Mouse (Mus musculus): ENCODE measurements around the gene Rbpj.
A peak's percentile ranks its signal among the peaks of the same experiment; 100 is the strongest.
"Not testable (repeated sequence)": the region's sequence is repeated elsewhere in the genome, so short reads cannot be mapped to it uniquely, and the experiment has no call there.

The Rbpj gene

DNA sequence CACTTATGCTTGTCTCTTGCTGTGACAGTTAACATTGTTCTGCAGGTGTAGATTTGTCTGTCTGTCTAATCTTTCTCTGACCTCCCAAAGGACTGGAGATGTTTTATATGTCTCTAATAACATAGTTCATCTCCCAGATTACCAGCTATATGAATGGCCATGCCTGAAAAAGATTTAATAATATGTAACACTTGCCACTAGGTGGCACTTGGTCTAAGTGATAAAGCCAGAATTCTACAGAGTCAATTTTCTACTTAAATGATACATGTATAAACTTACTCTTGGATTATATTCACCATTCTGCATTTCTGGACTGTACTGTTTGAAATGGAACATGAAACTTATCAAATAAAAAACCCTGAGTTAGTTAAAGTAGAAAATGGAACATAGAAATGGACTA lies 132.6 kb downstream of the Rbpj start:
- DNase-seq = peak; percentile 59

DNA sequence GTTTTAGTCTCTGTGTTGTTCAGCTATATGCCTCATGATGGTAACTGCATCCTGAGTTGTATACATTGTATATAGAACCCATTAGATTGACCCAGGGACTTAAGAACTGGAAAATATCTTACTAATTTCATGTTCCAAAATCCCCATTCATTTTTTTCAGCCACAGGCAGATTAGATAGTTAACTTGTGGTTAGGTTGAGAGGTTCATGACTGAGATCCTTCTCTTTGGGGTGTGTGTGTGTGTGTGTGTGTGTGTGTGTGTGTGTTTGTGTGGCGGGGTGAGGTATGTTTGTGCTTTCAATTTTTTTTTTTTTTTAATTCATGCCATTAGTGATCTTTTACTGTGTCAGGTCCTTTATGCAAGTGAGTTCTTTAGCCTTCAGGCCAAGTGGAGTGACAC lies 133.2 kb downstream of the Rbpj start:
- DNase-seq = no peak

DNA sequence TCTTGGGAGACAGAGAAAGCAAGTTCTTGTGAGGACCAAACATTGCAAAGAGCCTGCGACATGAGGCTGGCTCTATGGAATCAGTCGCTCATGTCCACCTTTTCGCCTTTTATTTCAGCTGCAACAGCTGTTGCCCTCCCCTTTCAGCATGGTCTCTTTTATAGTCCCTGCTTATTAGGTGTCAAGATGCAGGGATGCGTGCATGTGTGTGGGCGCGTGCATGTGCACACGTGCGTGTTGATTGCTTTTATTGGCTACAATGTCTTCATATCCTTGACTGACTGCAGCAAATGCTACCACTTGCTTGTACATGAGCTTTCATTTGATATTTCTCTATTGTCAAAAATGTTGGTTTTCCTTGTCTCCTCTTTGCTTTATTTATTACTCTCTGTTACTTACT lies 136.2 kb downstream of the Rbpj start:
- no peak for DNase-seq

DNA sequence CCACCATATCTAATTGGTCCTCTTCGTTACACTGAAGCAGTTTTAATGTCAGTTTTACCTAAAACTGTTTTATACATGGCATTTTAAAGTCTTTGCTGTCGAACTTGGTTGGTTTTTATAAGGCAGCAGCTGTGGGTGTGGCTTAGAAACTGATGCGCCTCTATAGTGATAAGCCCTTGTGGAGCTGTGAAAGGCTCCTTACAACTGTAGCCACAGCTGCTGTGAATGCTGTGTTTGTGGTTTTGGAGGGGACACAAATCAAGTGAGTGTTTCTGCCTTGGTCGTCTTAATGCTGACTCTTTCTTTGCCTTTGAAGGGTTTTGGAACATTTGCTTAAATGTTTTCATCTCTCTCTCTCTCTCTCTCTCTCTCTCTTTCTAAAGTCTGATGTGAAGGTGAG lies 139.5 kb downstream of the Rbpj start:
- no peak for DNase-seq

DNA sequence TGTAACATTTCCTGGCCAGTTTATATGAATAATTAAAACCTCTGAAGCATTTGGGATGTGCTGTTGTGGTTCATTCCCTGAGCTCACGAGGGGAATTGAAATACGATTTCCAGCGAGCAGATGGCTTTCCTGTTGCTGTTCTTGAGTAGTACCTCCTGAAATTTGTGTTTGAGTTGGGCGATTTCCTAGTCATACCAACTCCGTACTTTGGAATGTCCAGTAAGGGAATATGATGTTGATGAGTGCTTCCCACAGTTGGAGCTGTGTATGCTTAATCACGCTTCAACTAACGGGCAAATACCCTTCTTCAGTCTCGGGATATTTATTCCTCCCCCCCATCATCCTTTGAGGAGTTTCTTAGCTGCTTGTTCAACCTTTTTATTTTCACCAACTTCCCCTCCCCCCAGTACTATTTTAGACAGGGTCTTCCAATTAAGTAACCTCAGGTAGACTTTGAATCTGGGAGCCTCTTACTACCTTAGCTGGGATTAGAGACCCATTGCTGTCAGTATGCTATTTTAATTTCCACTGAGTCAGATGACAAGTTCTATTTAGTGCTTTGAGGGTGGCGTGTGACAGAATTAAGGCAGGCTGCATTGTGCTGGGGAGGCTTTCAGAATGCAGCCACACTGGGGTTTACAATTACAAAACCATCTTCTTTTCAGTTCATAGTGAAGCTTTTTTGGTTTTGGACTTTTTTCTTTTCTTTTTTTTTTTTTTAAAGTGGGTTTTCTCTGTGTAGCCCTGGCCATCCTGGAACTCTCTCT lies 141.5 kb downstream of the Rbpj start:
- DNase-seq = no peak

DNA sequence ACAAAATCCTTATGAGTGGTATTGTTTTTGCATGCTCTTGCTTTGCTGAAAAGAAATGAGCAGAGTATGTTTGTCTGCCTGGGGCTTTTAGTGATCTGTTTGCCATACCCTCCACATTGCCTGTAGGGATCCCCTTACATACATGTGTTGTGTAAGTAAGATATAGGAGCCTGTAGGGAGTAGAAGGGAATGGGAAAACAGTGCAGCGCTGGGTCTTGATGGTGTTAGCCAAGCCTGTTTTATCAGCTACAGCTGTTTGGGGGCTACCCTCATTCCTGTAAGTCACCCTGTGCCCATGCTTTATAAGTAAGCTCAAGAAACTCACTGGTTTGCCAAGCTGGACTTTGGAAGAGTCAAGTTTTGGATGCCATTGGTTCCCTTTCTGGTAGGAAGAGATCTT lies 152.9 kb downstream of the Rbpj start:
- DNase-seq = no peak

DNA sequence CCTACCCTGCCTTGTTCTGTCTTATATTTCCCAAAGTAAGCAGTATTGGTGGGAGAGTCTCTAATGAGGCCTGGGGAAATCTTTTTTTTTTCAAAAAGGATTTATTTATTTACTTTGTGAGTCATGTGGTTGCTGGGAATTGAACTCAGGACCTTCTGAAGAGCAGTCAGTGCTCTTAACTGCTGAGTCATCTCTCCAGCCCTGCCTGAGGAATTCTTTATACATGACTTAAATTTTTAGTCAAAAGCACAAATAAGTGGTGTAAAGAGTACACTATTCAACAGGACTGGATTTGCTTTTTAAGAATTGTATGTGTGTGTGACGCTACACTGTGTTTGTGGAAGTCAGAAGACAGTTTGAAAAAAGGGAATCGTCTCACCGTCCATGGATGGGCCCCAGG lies 166.1 kb downstream of the Rbpj start:
- no peak for DNase-seq

DNA sequence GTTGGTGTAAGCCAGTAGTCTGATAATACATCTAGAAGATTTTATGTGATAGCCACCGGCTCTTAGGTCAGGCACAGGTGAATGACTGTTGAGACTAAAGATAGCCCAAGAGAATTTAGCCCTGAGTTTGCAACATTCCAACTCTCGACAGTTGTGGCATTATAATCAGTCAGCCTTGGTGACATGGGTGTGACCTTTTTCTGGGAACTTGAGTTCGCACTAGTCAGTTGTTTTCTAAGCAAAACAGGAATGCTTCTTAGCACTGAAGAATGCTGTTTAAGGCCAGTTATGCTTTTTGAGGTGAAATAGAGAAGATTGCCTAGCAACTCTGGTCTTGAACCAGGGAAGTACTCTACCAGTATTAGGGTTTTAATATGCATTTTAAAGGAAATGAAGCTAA lies 170.8 kb downstream of the Rbpj start:
- DNase-seq = no peak

DNA sequence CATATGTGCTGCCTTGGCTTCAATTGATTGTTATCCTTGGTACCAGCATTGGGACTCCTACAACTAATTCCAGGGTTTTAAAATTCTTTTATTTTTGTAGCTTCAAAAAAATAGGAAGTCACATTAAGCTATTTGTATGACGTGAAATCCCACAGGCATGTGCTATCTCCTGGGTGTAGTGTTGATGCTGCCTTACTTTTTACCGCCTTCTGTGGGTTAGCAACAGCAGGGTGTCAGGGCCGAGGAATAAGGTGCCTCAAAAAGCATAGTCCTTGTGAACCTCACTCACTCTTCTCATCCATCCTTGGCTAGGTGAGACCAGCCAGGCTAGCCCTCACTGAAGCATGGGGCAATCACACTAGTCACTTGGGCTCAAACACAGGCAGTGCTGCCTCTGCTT lies 171.3 kb downstream of the Rbpj start:
- no peak for DNase-seq

DNA sequence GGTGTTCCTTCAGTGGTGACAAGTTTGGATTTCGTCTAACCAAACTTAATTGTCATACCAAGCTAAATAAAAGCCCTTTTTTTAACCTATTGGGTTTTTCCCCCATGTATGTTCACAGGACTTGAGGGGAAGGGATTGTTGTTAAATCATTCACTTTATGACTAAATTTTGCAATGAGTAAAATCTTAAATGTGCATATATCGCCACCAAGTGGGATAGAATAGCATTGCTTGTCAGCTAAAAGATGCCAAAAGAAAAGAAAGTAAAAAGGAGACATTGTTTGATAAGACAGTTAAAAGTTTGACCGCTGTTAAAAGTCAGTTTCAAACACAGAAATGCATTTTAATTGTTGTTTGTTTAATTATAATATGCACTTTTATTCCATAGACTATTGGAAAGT lies 172.7 kb downstream of the Rbpj start:
- peak; percentile 57 for DNase-seq

DNA sequence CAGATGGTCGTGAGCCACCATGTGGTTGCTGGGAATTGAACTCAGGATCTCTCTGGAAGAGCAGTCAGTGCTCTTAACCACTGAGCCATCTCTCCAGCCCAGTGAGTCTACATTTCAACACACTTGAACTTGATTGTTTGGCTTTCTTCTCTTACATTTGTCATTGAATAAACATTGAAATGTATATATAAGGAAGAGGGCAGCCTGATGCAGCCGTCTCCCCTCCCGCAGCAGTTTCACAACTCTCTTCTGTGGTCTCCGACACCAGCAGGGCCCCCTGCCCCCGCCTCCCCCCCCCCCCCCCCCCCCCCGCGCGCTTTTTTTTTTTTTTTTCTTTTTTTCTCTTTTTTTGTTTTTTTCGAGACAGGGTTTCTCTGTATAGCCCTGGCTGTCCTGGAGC lies 180.7 kb downstream of the Rbpj start:
- no peak for DNase-seq

DNA sequence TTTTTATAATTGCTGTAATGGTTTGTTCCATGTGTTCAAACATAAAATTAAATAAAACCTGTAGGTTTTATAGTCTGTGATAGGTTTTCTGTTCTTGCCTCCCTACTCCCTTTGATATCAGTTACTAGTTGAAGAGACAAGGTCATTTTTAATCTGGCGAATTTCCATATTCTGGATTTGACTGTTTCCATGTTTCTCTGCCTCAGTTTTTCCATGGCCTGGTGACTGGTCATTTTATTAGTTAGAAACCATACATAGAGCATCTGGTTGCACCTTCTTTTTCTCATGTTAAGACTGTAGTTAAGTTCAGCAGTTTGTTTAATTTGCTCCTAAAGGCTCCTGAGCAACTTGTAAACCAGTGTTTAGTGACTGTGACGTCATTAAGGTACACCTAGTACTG lies 181.4 kb downstream of the Rbpj start:
- DNase-seq = no peak

DNA sequence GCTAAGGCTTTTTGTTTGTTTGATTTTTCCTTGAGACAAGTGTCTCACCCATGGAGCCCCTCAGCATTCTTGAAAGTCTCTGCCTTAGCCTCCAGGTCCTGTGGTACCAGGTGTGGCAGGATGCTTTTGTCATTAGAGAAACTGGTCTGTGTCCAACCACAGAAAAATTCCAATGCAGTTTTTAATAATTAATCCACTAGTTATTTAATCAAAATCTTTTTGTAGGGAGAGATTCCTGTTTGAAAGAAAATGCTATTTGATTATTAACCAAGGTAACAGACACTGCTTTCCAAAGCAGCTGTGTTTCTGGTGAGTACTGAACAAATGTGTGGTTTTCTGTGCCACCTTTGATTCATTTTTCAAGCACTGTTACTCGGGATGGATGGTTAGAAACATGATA lies 190.6 kb downstream of the Rbpj start:
- DNase-seq = no peak

DNA sequence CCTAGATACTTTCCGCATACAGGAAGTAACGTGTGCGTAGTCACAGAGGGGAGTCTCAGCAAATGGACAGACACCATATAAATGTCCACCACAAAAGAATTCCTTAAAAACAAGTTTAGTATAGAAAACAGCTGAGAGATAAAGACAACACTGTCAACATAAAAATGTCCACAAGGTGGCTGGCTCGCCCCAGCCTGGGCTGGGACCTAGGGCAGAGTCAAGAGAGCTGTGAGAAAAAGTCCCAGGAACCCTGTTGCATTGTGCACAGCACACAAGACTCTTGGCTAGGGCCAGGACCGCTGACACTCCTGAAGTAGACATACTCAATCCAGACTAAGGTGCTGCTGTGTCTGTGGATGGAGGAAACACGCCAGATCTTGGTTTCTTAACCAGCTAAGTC lies 192.0 kb downstream of the Rbpj start:
- DNase-seq = peak; percentile 19

DNA sequence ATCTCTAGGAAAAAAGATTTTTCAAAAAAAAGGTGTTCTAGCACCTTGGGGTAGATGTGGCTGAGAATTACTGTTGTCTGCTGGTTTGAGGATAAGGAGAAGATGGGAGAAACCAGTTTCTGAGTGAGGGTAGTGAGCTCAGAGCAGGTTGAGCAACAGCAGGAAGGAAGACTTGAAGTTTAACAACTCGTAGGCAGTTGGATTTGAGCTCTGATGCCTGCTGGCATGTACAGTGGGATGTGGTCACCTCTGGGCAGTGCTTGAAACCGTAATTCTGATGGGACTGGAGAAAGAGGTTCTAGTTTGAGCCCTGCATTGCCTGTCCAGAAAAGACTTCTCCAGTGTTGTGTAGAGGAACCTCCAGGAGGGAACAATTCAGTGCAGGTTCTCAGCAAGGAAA lies 195.6 kb downstream of the Rbpj start:
- DNase-seq = no peak

DNA sequence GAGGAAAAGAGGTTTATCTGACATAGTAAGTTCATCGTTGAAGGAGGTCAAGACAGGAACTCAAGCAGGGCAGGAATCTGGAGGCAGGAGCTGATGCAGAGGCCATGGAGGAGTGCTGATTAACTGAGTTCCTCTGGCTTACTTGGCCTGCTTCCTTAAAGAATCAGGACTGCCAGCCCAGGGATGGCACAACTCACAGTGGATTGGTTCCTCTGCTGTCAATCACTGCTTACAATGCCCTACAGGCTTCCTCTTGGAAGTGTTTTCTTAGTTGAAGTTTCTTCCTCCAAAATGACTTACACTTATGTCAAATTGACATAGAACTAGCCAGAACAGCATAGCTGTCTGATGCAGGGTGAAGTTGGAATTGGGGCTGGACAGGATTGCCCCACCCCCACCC lies 196.5 kb downstream of the Rbpj start:
- DNase-seq = no peak

DNA sequence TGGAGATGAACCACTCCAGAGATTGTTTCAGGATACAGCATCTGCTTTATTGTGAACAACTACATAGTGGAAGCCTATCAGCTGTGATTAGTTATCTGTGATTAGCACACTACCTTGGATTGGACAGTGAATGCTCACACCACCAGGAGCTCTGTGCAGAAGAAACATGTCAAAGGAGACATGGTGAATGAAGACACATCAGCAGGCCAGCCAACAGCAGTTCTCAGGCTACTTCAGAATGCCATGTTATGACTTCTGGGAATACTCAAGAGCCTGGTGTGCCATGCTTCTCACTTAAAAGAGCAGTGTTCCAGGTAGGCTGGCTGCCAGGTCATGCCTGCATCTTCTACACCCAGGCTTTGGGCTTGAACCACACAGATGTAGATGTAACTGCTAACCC lies 197.7 kb downstream of the Rbpj start:
- DNase-seq = no peak

DNA sequence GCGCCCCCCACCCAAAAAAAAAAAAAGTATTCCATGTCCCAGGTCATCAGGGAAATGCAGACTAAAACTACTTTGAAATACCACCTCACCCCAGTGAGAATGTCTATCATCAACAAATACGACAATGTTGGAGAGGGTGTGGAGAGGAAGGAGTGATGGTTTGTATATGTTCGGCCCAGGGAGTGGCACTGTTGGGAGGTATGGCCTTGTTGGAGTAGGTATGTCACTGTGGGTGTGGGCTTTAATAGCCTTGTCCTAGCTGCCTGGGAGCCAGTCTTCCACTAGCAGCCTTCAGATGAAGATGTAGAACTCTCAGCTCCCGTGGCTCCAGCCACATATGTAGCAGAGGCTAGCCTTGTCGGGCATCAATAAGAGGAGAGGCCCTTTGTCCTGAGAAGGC lies 202.1 kb downstream of the Rbpj start:
- no peak for DNase-seq

DNA sequence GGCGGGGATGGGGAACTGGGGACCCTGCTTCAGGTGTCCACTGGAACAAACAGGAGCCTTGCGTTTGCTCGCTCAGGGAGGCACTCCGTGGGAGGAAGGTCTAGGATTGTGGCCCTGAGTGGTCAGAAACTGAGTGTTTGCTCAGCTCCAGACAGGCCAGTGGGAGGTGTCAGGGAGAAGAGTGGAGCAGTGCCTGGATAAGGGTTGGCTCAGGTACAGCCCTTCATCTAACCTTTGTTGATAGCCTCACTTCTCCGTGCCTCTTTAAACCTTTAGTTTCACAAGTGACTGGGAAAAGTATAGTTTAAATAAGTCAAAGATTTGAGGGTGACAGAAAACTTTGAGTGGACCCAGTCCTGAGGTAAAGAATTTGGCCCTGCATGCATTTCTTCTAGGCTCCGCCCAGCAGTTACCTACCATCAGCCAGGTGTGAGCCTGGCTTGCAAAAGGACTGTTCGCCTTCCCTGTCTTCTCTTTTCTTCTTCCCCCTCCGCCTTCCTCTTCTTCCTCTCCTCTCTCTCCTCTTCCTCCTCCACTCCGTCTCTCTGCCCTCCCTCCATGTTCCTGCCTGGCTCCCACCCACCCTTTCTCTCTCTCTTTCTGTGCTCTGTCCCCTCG lies 204.5 kb downstream of the Rbpj start:
- DNase-seq = peak; percentile 41

DNA sequence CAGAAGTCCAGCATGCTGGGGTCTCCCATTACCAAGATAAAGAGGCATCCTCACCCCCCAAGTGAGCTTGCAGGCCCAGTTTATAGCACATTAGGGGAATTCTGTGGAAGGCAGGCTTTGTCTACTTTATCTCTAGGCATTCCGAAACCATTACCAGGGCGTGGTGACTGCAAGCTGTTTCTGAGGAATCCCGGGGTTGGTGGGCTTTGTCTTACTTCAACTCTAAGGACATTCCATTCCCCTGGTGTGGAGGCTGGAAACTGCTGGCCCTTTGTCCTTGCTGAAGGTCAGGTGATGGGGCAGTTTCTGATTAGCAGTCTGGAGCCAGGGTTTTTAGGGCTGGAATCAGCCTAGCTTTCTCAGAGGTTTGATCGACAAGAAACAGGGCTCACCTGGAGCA lies 205.6 kb downstream of the Rbpj start:
- no peak for DNase-seq

DNA sequence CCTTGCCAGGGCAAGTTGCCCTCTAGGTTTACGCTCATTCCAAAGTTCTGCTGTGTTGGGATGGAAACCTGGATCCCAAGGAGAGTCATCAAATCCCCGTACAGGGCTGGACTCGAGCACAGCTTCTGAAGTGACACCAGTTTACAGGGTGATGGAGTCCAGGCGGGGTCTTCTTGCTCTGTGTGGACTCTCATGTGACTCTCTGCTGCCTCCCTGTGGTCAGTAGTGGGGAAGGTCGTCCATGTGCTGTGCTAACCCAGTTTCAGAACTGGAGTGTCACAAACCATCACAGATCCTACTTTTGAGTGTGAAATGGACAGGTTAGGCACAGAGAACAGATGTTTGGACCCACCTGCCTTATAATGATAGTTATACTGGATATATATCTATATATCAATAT lies 206.4 kb downstream of the Rbpj start:
- peak; percentile 88 for DNase-seq

DNA sequence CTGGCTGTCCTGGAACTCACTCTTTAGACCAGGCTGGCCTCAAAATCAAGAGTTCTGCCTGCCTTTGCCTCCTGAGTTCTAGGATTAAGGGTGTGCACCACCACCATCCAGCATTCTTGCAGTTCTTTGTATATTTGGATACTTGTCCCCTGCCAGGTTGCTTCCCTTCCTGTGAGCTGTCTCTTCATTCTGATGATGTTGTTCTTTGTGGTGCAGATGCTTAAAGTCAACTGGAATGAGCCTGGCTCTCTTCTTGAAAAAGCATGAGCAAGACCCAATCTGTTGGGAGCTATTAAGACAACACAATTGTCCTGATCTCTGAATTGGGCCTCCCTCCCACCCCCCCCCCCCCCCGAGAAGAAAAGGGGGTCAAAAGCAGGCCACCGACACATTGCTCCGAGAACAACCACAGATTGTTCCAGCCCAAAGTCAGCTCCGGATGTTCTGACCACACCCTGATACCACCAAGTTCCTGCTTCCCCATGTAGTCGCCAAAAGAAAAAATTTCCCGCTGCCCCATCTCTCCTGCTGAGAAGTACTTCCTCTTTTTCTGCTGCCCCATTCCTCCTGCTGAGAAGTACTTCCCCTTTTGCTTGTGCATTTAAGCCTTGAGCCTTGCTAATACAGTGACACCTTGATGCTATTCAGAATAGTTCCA lies 207.7 kb downstream of the Rbpj start:
- DNase-seq = not testable (repeated sequence)

DNA sequence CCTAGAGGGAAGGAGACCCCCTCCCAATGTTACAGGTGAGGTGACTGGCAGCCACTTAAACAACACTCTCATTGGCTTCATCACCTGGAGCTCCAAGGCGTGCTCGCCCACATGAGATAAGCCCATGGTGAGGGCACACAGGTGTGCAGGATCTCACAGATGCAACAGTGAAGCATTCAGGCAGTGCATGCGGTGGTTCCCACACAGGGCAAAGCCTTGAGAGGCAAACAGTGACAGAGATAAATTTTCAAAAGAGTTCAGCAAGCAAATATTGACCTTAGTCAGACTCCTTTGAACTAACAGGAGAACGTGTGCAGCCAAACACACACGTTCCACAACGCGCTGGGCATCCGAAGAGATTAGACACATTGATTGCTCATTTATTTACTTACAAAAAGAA lies 210.7 kb downstream of the Rbpj start:
- no peak for DNase-seq

DNA sequence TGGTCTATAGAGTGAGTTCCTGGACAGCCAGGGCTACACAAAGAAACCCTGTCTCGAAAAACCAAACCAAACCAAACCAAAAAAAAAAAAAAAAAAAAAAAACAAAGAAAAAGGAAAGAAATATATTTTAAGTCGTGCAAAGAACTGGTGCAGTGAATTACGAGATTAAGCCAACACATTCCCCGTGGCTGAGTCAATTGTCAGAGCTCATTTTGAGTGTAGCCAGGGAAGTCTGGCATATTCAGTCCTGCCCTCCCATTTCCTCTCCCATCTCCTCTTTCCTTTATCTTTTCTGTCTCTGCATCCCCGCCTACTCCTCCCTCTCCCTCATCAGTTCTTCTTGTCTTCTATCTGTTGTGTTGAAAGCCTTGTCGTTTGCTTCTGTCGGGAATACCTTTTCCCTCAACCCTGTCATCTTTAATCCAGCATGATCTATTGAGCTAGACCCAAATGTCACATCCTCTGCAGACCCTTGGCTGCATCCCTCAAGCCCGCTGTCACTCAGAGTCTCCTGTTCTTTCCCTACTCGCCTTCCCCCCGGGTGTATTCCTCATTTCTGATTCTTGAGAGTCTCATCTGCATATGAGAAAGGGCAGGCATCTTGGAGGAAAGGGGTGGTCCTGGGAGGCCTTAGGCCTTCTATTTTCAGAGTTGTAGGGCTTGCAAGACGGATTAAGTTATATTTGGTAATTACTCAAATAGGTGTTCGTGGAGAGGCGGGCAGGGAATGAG lies 212.2 kb downstream of the Rbpj start:
- no peak for DNase-seq

Data from lung, postnatal 36 days (tissue).